Mouse (Mus musculus): ENCODE measurements around the gene Clcn1. TPM values are rescaled to one million over a fixed set of nuclear protein-coding genes. Genes with fewer than 3 reads are reported as not detected.

The Clcn1 gene
- polyA plus RNA-seq, 1 experiment from 2014 or later, result 0.18 TPM

DNA sequence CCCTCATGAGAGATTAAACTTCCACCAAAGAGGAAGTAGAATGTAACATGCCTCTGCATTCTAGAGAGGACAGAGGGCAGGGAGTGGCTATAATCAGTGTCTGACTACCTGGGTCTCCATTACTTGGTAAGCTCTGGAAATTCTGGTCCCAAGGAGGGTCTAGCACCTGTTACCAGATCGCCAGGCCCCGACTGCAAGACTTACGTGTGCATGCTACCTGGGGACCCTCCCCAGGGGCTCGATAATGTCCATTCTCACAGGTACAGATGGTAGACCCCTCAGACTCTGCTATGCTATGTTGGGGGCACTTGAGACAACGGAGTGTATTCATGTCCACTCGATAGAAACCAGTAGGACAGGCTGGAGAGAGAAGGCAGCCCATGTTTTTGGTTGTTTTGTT lies 78.7 kb downstream of the Clcn1 start:
- H3K27ac ChIP-seq (ENCODE audit: low read depth, low read length), result no peak overlapping the region
- no peak overlapping the region for H3K4me3 ChIP-seq (ENCODE audit: low read depth, low read length)
- peaks cover 41% of the 10 kb centered on the region for H3K36me3 ChIP-seq (ENCODE audit: control insufficient read depth, insufficient read depth)
- H3K9ac ChIP-seq (ENCODE audit: low read depth, low read length), result no peak overlapping the region
- H3K4me1 ChIP-seq (replicated peaks; ENCODE audit: control insufficient read depth, insufficient read depth, low read length), result no peaks in the 10 kb centered on the region
- no peak for ATAC-seq
- WGBS, result 90% methylated on average over 6 of the region's 6 CpGs
- H3K4me2 ChIP-seq (replicated peaks; ENCODE audit: low read depth), result no peak overlapping the region
- H3K27me3 ChIP-seq (replicated peaks; ENCODE audit: control insufficient read depth, insufficient read depth, low read length), result no peaks in the 10 kb centered on the region
- H3K9me3 ChIP-seq (ENCODE audit: control insufficient read depth), result no peaks in the 10 kb centered on the region
- TF ChIP-seq CTCF (IDR thresholded peaks at IDR 0.05; ENCODE audit: low read depth), result no peak

Other genes with a start within 250 kb of the Clcn1 start
- gene Sva, start 248.3 kb upstream of the Clcn1 start, polyA plus RNA-seq (2015; fragmentation: Nextera tagmentation; extraction: Ambion mirVana), result not detected in 2 replicates
- gene Tas2r139, start 145.7 kb upstream of the Clcn1 start, polyA plus RNA-seq (2015; fragmentation: Nextera tagmentation; extraction: Ambion mirVana), result not detected in 2 replicates
- gene Tas2r144, start 71.4 kb upstream of the Clcn1 start, polyA plus RNA-seq (2015; fragmentation: Nextera tagmentation; extraction: Ambion mirVana), result not detected in 2 replicates
- gene Gstk1, start 40.8 kb upstream of the Clcn1 start, polyA plus RNA-seq (2015; fragmentation: Nextera tagmentation; extraction: Ambion mirVana), result 20.5 and 22.6 TPM in 2 replicates
- gene Tmem139, start 24.7 kb upstream of the Clcn1 start, polyA plus RNA-seq (2015; fragmentation: Nextera tagmentation; extraction: Ambion mirVana), result 29.7 and 32.4 TPM in 2 replicates
- 13.0 and 13.4 TPM in 2 replicates for gene Casp2, start 21.7 kb upstream of the Clcn1 start, polyA plus RNA-seq (2015; fragmentation: Nextera tagmentation; extraction: Ambion mirVana)
- 0.05 and 0.12 TPM in 2 replicates for gene Fam131b, start 38.0 kb downstream of the Clcn1 start, polyA plus RNA-seq (2015; fragmentation: Nextera tagmentation; extraction: Ambion mirVana)
- gene Zyx, start 62.9 kb downstream of the Clcn1 start, polyA plus RNA-seq (2015; fragmentation: Nextera tagmentation; extraction: Ambion mirVana), result 50.9 and 54.8 TPM in 2 replicates
- gene Epha1, start 86.6 kb downstream of the Clcn1 start, polyA plus RNA-seq (2015; fragmentation: Nextera tagmentation; extraction: Ambion mirVana), result 13.3 and 13.7 TPM in 2 replicates
- gene Tas2r143, start 113.6 kb downstream of the Clcn1 start, polyA plus RNA-seq (2015; fragmentation: Nextera tagmentation; extraction: Ambion mirVana), result not detected in 2 replicates
- gene Tas2r135, start 118.7 kb downstream of the Clcn1 start, polyA plus RNA-seq (2015; fragmentation: Nextera tagmentation; extraction: Ambion mirVana), result not detected in 2 replicates
- gene Tas2r126, start 147.8 kb downstream of the Clcn1 start, polyA plus RNA-seq (2015; fragmentation: Nextera tagmentation; extraction: Ambion mirVana), result not detected in 2 replicates
- gene Olfr458, start 178.5 kb downstream of the Clcn1 start, polyA plus RNA-seq (2015; fragmentation: Nextera tagmentation; extraction: Ambion mirVana), result not detected in 2 replicates
- not detected in 2 replicates for gene Olfr457, start 189.7 kb downstream of the Clcn1 start, polyA plus RNA-seq (2015; fragmentation: Nextera tagmentation; extraction: Ambion mirVana)
- gene Olfr456, start 200.5 kb downstream of the Clcn1 start, polyA plus RNA-seq (2015; fragmentation: Nextera tagmentation; extraction: Ambion mirVana), result not detected in 2 replicates